Mouse (Mus musculus) activated CD4-positive, CD25-positive, alpha-beta regulatory T cell, adult 4 months (primary cell): ENCODE data around the gene Oas1d. TPM values are rescaled to one million over a fixed set of nuclear protein-coding genes. Genes with fewer than 3 reads are reported as not detected.
"Not testable (repeated sequence)": the region's sequence is repeated elsewhere in the genome, so short reads cannot be mapped to it uniquely, and the experiment has no call there.

Experiments used
- ATAC-seq: one replicate; pipeline ENCODE4 v1.8.0; 2017
- polyA plus RNA-seq, 2 experiments: library from polyadenylated mRNA; unstranded; fragments of 100-300 nt; shearing (Covaris generic); gene quantifications; one replicate each; pipeline ENCODE4 v1.2.1; 2017

The Oas1d gene
- under 1 TPM in 1 of 2 experiments, not detected in 1; 0.17 TPM for polyA plus RNA-seq

DNA sequence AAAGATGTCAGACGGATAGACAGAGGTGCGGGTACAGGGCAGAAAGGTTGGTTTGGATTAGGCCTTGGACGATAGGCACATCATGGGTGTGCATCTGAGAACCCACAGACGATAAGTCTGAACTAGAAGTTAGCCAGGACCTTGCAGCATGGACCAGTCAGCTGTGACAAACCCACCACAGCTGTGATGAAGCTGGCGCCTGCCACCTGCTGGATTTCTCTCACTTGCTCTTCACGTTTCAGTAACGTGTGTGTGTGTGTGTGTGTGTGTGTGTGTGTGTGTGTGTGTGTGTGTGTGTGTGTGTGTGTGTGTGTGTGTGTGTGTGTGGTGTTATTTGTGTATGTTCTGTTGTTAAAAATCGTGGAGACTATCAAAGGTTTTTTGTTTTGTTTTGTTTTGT lies at the start of gene Oas1d:
TSS of gene Oas1d (plus strand) at position 333 of the 400 bp plus-strand sequence.
- not testable (repeated sequence) for ATAC-seq

- no peak for ATAC-seq
Observed at GRCm38 (mm10) chr5:120865336-120865860, 48.9 kb upstream of the Oas1d start.

GRCm38 (mm10) chr5:120869436-120870015 lies 44.8 kb upstream of the Oas1d start:
- no peak for ATAC-seq

DNA sequence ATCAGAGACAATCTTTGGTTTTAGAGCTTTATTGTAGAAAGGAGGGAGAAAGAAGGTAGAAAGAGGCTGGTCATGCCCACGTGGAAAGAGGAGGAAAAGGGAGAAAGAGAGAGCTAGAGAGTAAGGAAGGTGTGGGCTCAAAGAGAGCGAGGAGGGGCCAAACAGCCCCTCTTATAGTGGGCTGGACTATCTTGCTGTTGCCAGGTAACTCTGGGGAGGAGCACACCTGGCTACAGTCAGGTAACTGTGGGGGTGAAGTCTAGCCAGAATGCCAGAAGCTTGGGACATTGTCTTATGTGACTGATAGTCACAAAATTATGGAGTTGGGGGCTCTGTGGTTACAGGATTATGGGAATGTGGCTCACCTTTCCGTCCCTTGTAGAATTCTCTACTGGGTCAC lies 44.3 kb upstream of the Oas1d start:
- ATAC-seq = no peak

- ATAC-seq = no peak
Observed at GRCm38 (mm10) chr5:120870782-120871181, 43.6 kb upstream of the Oas1d start.

DNA sequence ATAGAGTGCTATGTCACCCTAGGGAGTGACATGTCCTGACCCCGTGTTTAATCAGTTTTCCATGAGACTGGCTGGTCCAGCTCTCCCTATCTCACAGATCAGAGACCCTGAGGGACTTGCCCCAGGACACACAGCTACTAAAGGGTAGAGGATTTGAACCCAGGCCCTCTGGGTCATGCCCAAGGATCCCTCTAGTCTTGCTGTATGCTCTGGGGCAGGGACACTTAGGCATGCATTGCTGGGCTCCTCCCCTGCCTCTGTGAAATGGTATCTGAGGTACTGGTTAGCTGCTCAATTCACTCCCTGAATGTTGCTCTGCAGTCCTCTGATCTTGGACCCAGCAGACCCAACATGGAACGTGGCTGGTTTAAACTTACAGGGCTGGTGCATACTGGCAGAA lies 42.9 kb upstream of the Oas1d start:
- ATAC-seq = no peak

DNA sequence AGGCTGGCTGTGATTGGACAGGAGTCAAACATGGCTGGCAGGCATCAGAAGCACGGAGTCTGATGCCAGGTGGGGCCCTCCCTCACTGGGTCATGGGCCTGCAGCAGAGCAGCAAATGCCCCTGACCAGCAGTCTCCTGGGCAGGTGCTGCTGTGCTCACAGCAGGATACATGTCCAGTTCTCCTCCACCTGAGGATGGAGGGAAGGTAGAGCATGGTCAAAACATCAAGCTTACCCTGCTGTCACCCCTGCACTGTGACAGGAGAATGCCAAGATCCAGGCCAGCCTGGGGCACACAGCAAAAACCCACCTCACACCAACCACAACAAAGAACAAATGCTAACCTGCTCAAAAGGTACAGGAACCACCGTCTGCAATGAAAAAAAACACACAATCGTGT lies 37.5 kb upstream of the Oas1d start:
- ATAC-seq = not testable (repeated sequence)

- not testable (repeated sequence) for ATAC-seq
Observed at GRCm38 (mm10) chr5:120877407-120877806, 36.9 kb upstream of the Oas1d start.

- not testable (repeated sequence) for ATAC-seq
Observed at GRCm38 (mm10) chr5:120878803-120879202, 35.5 kb upstream of the Oas1d start.

- ATAC-seq = not testable (repeated sequence)
Observed at GRCm38 (mm10) chr5:120881681-120882080, 32.7 kb upstream of the Oas1d start.

GRCm38 (mm10) chr5:120887413-120887812 lies 26.9 kb upstream of the Oas1d start, which contains the start of gene Oas1g:
Oas1g (minus strand) TSS chr5:120887613.
- not testable (repeated sequence) for ATAC-seq

DNA sequence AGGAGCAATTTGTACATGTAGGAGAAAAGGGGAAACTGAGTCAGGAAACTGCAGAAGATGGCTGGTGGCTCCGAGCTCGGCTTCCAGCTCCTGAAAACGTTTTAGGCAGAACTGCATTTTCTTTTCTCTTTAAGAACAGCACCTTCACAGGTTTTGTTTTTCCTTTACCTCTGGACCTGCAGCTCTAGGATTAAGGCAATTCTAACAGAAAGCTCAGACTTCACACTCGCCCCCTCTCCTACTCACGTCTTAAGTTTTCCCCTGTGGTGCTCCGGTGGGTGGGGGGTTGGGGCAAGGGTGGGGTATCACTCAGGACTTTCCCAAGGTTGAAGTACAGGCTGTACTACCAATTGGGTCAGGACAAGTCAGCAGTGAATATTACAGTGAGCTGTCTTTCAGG lies 26.5 kb upstream of the Oas1d start:
- no peak for ATAC-seq

DNA sequence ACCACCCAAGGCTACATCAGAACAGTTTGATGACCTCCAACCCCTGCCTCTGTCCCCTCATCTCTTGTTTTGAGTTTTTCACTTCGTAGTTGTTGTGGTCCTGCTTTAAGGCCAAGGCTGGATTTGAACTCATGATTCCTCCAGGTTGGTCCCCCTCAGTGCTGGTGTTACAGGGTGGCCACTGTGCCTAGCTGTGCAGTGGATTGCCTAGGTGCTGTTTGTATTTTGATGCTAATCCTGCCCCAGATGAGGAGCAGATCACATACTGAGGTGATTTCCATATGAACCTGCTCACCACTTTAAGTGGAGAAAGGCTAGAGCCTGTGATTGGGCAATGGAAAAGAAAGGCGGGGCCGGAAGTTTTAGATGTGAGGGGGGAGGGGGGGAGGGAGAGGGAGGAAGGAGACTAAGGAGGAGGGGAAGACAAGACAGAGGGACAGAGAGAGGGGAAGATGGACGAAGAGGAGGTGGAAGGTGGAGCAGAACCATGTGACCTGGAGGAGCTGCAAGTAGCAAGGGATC lies 26.0 kb upstream of the Oas1d start:
- ATAC-seq = not testable (repeated sequence)

DNA sequence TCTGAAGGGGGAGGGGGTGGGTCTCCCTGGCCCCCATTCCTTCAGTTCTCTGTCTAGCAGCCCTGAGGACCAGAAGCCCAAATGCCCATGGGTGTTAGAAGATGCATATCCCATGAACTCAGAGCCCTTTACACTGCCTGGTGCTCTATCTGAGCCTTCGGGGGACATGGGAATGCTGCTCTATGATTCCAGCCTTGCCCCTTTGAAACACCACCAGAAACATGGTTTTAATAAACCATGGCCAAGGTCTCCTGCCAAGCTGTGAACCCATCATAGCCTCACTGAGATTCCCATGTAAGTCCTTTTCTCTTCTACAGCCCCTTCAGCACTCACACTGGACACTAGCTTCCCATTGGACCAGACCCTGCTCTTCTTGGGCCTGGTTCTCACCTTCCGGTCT lies 24.3 kb upstream of the Oas1d start:
- no peak for ATAC-seq

DNA sequence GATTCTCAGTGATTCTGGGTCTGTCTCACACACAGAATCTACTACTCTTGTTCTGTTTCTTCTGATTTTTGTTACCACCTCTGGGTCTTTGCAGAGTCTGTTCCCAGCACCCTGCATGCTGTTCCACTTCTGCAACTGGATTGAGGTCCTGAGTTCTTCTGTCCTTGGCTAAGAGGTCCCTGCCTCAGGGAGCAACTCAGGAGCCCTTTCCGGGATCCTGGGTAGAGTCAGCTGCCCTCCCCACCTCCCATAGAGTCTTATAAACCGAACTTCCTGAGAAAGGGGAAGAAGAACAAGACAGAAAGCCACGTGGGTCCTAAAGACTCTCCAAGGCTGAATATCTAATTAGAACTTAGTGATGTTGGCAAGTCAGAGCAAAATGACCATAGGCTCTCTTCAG lies 23.3 kb upstream of the Oas1d start:
- no peak for ATAC-seq

DNA sequence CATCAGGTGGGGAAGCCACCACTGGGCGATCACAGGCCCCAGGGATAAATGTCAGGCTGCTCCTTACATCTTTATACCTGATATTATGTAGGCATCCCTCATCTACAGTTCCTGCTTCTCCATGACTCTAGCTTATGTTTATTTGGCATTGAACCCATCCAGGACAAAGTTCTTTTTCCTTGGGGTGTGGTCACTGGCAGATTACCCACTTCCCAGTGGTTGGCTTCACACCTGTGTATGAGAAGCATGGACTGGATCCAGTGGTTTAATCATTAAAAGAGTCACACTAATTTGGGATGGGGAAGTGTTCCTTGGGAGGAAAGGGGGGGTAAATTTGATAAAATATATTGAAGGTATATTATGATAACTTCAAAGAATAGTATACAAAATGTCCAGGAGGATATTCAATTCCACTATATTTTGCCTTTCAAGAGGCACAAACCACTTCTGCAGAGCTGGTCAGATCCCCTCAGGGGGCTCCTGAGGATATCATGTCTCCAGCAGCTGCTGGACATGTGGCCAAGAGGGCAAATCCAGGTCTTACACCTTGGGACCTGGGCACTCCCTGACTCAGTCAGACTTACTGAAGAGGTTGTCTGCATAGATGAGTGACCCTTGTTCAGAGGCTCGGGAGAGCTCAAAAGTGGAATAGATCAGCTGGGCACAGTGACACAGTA lies 22.6 kb upstream of the Oas1d start:
- not testable (repeated sequence) for ATAC-seq

- ATAC-seq = no peak
Observed at GRCm38 (mm10) chr5:120892243-120892660, 22.1 kb upstream of the Oas1d start.

GRCm38 (mm10) chr5:120893866-120894265 lies 20.5 kb upstream of the Oas1d start:
- not testable (repeated sequence) for ATAC-seq

GRCm38 (mm10) chr5:120894692-120895091 lies 19.6 kb upstream of the Oas1d start:
- not testable (repeated sequence) for ATAC-seq

- ATAC-seq = no peak
Observed at GRCm38 (mm10) chr5:120895231-120895900, 19.0 kb upstream of the Oas1d start.

- no peak for ATAC-seq
Observed at GRCm38 (mm10) chr5:120898307-120898706, 16.0 kb upstream of the Oas1d start.

DNA sequence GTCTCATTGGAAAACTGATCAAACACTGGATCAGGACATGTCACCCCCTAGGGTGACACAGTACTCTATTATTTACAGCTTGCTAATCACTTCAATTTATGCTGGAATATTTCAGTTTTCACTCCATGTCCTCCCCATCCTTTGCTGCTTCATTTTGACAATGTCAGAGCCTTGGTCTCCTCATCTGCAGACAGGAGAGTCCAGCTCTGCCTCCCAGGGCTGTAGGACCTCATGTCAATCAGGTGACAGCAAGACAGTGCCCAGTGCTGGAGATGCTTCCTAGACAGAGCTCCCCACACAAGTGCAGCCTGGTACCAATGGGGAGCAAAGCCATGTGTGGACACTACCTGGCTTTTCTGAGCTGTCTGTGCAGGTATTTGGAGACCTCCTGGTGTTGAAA lies 15.6 kb upstream of the Oas1d start:
- no peak for ATAC-seq

GRCm38 (mm10) chr5:120900666-120901065 lies 13.7 kb upstream of the Oas1d start:
- no peak for ATAC-seq
